Mouse (Mus musculus) liver, postnatal 0 days (tissue): Measurements from ENCODE around the gene Gcc2.
"Not testable (repeated sequence)": the region's sequence is repeated elsewhere in the genome, so short reads cannot be mapped to it uniquely, and the experiment has no call there.

Experiments
- CTCF ChIP-seq: sonication (generic); IDR thresholded peaks from 2 replicates; pipeline ENCODE4 v1.5.1; 2016; ENCODE audit warnings: antibody characterized with exemption, low read depth
- EP300 ChIP-seq: IDR thresholded peaks from 2 replicates; pipeline ENCODE4 v1.6.1; 2016; ENCODE audit warnings: antibody characterized with exemption, low read depth, mild to moderate bottlenecking

DNA sequence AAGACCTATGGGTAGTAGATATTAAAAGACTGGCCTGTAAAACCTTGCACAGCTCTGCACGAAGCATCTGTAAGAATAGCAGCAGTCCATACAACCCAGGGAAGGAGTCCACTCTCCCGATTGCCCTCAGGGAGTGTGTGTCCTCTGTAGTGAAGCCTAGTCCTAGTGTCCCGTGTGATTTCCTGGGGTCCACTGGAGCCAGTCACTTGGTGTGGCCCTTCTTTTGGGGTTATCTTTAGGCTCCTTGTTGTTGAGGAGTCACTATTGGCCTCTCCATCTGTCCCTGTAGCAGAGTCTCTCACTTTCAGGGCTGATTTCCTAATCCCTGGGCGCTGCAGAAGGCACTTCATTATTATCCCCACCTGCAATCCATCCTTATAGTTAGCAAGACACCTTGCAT is 20.3 kb upstream of the Gcc2 start:
- not testable (repeated sequence) for TF ChIP-seq CTCF, EP300
